Mouse (Mus musculus): ENCODE measurements around the gene Eva1c.

The Eva1c gene

GRCm38 (mm10) chr16:90865652-90866051 lies 39.1 kb downstream of the Eva1c start:
- DNase-seq (ENCODE audit: low spot score) = no peak

GRCm38 (mm10) chr16:90868129-90868528 lies 41.6 kb downstream of the Eva1c start:
- DNase-seq (ENCODE audit: low spot score) = no peak

- DNase-seq (ENCODE audit: low spot score) = no peak
Observed at GRCm38 (mm10) chr16:90869361-90869760, 42.8 kb downstream of the Eva1c start.

GRCm38 (mm10) chr16:90872936-90873335 lies 46.4 kb downstream of the Eva1c start:
- no peak for DNase-seq (ENCODE audit: low spot score)

- DNase-seq (ENCODE audit: low spot score) = no peak
Observed at GRCm38 (mm10) chr16:90874536-90874935, 48.0 kb downstream of the Eva1c start.

- DNase-seq (ENCODE audit: low spot score) = no peak
Observed at GRCm38 (mm10) chr16:90878135-90878860, 51.8 kb downstream of the Eva1c start.

GRCm38 (mm10) chr16:90882501-90882977 lies 56.0 kb downstream of the Eva1c start:
- no peak for DNase-seq (ENCODE audit: low spot score)

GRCm38 (mm10) chr16:90885351-90885750 lies 58.8 kb downstream of the Eva1c start:
- no peak for DNase-seq (ENCODE audit: low spot score)

- DNase-seq (ENCODE audit: low spot score) = no peak
Observed at GRCm38 (mm10) chr16:90885781-90886565, 59.5 kb downstream of the Eva1c start.

- DNase-seq (ENCODE audit: low spot score) = no peak
Observed at GRCm38 (mm10) chr16:90890683-90891082, 64.2 kb downstream of the Eva1c start.

GRCm38 (mm10) chr16:90891601-90892000 lies 65.1 kb downstream of the Eva1c start:
- DNase-seq (ENCODE audit: low spot score) = no peak

GRCm38 (mm10) chr16:90892081-90892480 lies 65.6 kb downstream of the Eva1c start:
- no peak for DNase-seq (ENCODE audit: low spot score)

GRCm38 (mm10) chr16:90893019-90893418 lies 66.5 kb downstream of the Eva1c start:
- no peak for DNase-seq (ENCODE audit: low spot score)

- no peak for DNase-seq (ENCODE audit: low spot score)
Observed at GRCm38 (mm10) chr16:90893792-90894191, 67.3 kb downstream of the Eva1c start.

GRCm38 (mm10) chr16:90897651-90898050 lies 71.1 kb downstream of the Eva1c start:
- DNase-seq (ENCODE audit: low spot score) = no peak

GRCm38 (mm10) chr16:90899498-90899897 lies 73.0 kb downstream of the Eva1c start:
- no peak for DNase-seq (ENCODE audit: low spot score)

GRCm38 (mm10) chr16:90901364-90901763 lies 74.8 kb downstream of the Eva1c start:
- DNase-seq (ENCODE audit: low spot score) = no peak

- DNase-seq (ENCODE audit: low spot score) = no peak
Observed at GRCm38 (mm10) chr16:90903300-90903699, 76.8 kb downstream of the Eva1c start.

- no peak for DNase-seq (ENCODE audit: low spot score)
Observed at GRCm38 (mm10) chr16:90907250-90907649, 80.7 kb downstream of the Eva1c start.

- no peak for DNase-seq (ENCODE audit: low spot score)
Observed at GRCm38 (mm10) chr16:90910855-90911533, 84.5 kb downstream of the Eva1c start.

- no peak for DNase-seq (ENCODE audit: low spot score)
Observed at GRCm38 (mm10) chr16:90911766-90912165, 85.2 kb downstream of the Eva1c start.

- DNase-seq (ENCODE audit: low spot score) = peak; percentile 14
Observed at GRCm38 (mm10) chr16:90916040-90916481, 89.5 kb downstream of the Eva1c start.

- DNase-seq (ENCODE audit: low spot score) = no peak
Observed at GRCm38 (mm10) chr16:90917156-90917555, 90.6 kb downstream of the Eva1c start.
